Mouse (Mus musculus) adrenal gland, postnatal 25 days (tissue): ENCODE measurements around the gene L3mbtl3. TPM values are rescaled to one million over a fixed set of nuclear protein-coding genes. Genes with fewer than 3 reads are reported as not detected.

Source experiments
- DNase-seq: peaks from one replicate; pipeline ENCODE4 v3.0.0; 2021; ENCODE audit warnings: mixed read lengths
- microRNA-seq, 2 experiments: library from miRNA; unstranded; fragments of <30 nt; microRNA quantifications; one replicate each; pipeline ENCODE4 v1.2.0; 2021
- total RNA-seq: library from RNA; stranded (reverse); gene quantifications from 2 replicates; pipeline ENCODE4 v1.2.3, GENCODE M21; 2021

Gene L3mbtl3
- total RNA-seq, 1 experiment from 2014 or later: 20.4 TPM

DNA sequence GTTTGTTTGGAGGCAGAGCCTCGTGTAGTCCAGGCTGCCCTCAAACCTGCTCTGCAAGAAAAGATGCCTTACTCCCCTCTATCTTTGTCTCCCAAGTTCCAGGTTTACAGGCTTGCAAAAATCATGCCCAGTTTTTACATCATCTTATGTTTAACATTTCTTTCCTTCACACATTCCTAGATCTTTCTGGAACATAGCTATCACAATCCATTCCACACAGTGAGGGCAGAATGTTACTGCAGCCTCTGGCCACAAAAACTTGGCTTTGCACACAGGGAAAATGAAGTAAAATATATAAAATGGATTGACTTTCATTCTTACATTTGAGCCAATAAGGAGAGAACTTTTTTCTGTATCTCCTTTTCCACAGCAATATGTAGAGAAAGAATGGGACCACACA is 136.7 kb downstream of the L3mbtl3 start:
- no peak for DNase-seq

GRCm38 (mm10) chr10:26238559-26238958 is 137.2 kb downstream of the L3mbtl3 start:
- DNase-seq: no peak

DNA sequence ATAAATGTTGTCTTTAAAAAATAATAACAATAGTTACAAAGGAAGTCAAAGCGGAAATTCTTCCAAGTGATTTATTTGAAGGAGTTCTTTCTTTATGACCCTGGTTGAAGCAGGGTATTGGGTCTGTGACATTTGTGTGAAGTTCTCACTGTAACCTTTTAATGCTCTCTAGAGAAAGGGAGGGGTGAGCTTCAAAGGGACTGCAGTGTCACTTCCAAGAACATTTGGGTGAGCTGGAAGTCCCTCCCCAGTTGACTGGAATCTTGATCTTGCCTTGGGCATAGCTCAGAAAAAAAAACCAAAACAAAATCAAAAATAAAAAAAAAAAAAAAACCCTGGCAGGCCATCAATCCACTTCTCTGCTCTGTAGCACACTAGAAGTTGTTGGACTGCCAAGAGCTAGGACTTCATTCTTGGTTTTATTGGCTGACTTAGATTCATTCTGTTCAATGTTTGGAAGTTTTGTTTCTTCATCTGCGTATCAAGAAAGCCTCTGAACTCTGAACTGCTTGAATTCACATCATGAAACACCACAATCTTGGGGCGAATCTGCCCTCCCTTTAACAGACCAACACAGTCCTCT is 143.6 kb downstream of the L3mbtl3 start:
- no peak for DNase-seq

GRCm38 (mm10) chr10:26229488-26229887 is 146.3 kb downstream of the L3mbtl3 start, which contains the start of gene Samd3:
Gene Samd3, plus strand, starts transcription at chr10:26229707.
- no peak for DNase-seq

- no peak for DNase-seq
Measured at GRCm38 (mm10) chr10:26228187-26228586, 147.6 kb downstream of the L3mbtl3 start.

- DNase-seq: no peak
Measured at GRCm38 (mm10) chr10:26226734-26227133, 149.0 kb downstream of the L3mbtl3 start.

DNA sequence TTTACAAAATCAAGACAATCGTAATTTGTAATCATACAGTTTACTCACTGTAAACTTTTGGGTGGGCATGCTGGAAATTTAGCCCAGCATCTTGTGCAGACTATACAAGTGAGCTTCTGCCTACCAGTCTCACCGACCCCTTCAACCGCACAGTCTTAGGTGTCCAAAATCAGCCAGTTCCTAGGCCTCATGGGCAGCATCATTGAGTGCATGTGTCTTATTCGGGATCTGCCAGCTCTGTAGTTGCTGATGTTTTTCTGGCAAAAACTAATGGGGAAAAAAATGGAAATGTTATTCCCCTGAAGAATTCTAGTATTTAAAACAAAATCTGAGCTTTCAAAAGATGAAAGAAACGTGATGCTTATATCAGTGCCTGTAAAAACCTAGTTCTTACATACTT is 149.5 kb downstream of the L3mbtl3 start:
- no peak for DNase-seq

Small RNAs within 50 kb of the gene (microRNA-seq; reads per million reads assigned to microRNA genes)
- gene Gm27754: 0 reads per million in 2 experiments

Other genes starting within 250 kb of the L3mbtl3 start
- not detected in 2 replicates for gene Samd3, start 146.3 kb downstream of the L3mbtl3 start, total RNA-seq